Mouse (Mus musculus) cortical plate, adult 2 months (tissue): ENCODE measurements at regions not wholly inside any gene's neighbourhood (a gene's known extent, or its start where the extent isn't known, plus 50 kb on each side); places are given as distances from the start of the nearest gene placed in this dataset.

Experiments
- CTCF ChIP-seq: fragments of 200-500 bp; IDR thresholded peaks from 2 replicates; pipeline ENCODE4 v1.5.1; 2011; ENCODE audit warnings: mild to moderate bottlenecking, control low read depth, low read length; ENCODE audit not compliant: insufficient read depth; ENCODE audit errors: extremely low read depth
- POLR2A ChIP-seq: fragments of 200-500 bp; IDR thresholded peaks from 2 replicates; pipeline ENCODE4 v1.6.1; 2011; ENCODE audit warnings: mild to moderate bottlenecking, low read length, control low read depth; ENCODE audit not compliant: insufficient read depth; ENCODE audit errors: extremely low read depth

DNA sequence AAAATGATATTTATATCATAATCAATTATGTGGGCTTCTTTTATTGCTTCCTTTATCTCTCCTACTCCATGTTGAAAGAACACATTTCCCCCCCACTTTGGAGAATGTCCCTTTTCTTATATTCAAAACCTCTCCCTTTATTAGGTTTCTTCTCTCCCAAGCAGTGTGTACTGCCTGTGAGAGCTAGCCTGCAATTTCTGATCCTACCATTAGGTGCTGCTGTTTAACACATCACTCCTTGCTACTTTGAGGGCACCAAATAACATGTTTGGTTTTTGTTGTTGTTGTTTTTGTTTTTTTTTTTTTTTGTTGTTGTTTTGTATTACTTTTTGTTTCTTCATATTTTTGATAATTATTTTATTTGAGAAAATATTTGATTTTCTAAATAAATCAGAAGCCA, 336.9 kb downstream of the Bcl11a start:
- TF ChIP-seq CTCF (peak; percentile 51; the same call in 1 of the 2 replicates), POLR2A (no peak)
